Mouse (Mus musculus) heart, adult 2 months (tissue): ENCODE measurements around the gene Gm4553. TPM values are rescaled to one million over a fixed set of nuclear protein-coding genes. Genes with fewer than 3 reads are reported as not detected.
"Not testable (repeated sequence)": the region's sequence is repeated elsewhere in the genome, so short reads cannot be mapped to it uniquely, and the experiment has no call there.

ENCODE experiments used
- DNase-seq, 2 experiments: peaks; one replicate each; pipeline ENCODE4 v3.0.0; 2021
- H3K27ac ChIP-seq: fragments of 200-600 bp; 2 replicates; pipeline ENCODE4 v1.8.1; 2022
- H3K27me3 ChIP-seq: fragments of 200-500 bp; 2 replicates; pipeline ENCODE4 v1.6.1; 2012; ENCODE audit warnings: mild to moderate bottlenecking, low read length, inconsistent platforms, mixed read lengths; ENCODE audit not compliant: control insufficient read depth, insufficient read depth
- H3K36me3 ChIP-seq: fragments of 200-500 bp; 2 replicates; pipeline ENCODE4 v1.6.1; 2012; ENCODE audit warnings: low read length, inconsistent platforms; ENCODE audit not compliant: control insufficient read depth, insufficient read depth
- H3K4me1 ChIP-seq: fragments of 200-500 bp; 2 replicates; pipeline ENCODE4 v1.6.1; 2011; ENCODE audit warnings: low read length; ENCODE audit not compliant: control insufficient read depth, insufficient read depth
- H3K4me3 ChIP-seq: fragments of 200-600 bp; 2 replicates; pipeline ENCODE4 v1.8.1; 2022
- H3K79me2 ChIP-seq: fragments of 200-500 bp; replicated peaks from 2 replicates; pipeline ENCODE4 v1.6.1; 2012; ENCODE audit warnings: mild to moderate bottlenecking, inconsistent platforms, low read length, moderate library complexity, mixed read lengths; ENCODE audit not compliant: control insufficient read depth, insufficient read depth
- H3K9ac ChIP-seq: fragments of 200-500 bp; 2 replicates; pipeline ENCODE4 v1.6.1; 2012; ENCODE audit warnings: low read depth, mild to moderate bottlenecking, control low read depth, inconsistent platforms, low read length, mixed read lengths
- CTCF ChIP-seq: fragments of 200-600 bp; IDR thresholded peaks from 2 replicates; pipeline ENCODE4 v1.8.1; 2022; ENCODE audit warnings: antibody characterized with exemption, mild to moderate bottlenecking, moderate library complexity
- EP300 ChIP-seq: fragments of 200-500 bp; IDR thresholded peaks from 2 replicates; pipeline ENCODE4 v1.6.1; 2011; ENCODE audit warnings: low read depth, low read length, control low read depth; ENCODE audit not compliant: insufficient read depth
- POLR2A ChIP-seq: fragments of 200-500 bp; IDR thresholded peaks from 2 replicates; pipeline ENCODE4 v1.6.1; 2011; ENCODE audit warnings: mild to moderate bottlenecking, low read depth, low read length, control low read depth; ENCODE audit not compliant: insufficient read depth
- WGBS: fragments of 180-500 bp; shearing (Covaris S2); methylation state at CpG from one replicate; pipeline ENCODE4 v1.1.7; 2018; 5-methylcytosine and 5-hydroxymethylcytosine counted together
- intact Hi-C: fragments of 180-260 bp; cut with DNase I; formaldehyde crosslinking; loops from one replicate; pipeline ENCODE4 v1.15.1; 2025
- polyA plus RNA-seq: library from polyadenylated mRNA; depleted of rRNA; stranded (reverse); fragments of >200 nt; gene quantifications from 2 replicates; pipeline ENCODE4 v1.2.3, GENCODE M21; 2012
- total RNA-seq, 2 experiments: library from RNA; stranded (reverse); gene quantifications; 2 replicates each; pipeline ENCODE4 v1.2.3; 2021

Gm4553 gene
- total and polyA plus RNA-seq, 3 experiments = not detected

DNA sequence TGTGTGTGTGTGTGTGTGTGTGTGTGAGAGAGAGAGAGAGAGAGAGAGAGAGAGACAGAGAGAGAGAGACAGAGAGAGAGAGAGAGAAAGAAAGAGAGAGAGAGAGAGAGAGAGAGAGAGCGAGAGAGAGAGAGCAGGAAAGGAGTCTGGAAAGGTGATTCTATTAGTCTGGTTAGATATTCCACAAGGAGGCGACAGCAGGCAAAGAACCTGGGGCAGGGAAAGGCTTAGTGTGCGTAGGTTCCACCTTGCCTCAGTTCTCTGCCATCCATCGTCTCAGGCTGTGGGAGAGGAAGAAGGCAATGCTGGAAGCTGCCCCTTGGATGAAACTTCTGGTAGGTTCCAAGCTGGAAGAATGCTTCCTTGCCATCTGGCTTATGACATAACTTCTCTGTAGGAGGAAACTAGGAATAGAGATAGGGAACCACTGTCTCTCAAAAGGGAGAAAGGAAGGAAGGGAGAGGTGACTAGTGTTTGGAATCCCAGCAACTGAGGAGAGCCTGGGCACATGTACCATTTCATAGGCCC is 20.1 kb downstream of the Gm4553 start:
- no peak overlapping the region for H3K9ac ChIP-seq
- intact Hi-C loops = loop anchor here (2.0 to 10.0 kb wide), 2 partner anchors 61 to 103 kb away; no protein-coding TSS in a partner anchor
- WGBS = 49% methylated on average over 4 of the region's 4 CpGs

DNA sequence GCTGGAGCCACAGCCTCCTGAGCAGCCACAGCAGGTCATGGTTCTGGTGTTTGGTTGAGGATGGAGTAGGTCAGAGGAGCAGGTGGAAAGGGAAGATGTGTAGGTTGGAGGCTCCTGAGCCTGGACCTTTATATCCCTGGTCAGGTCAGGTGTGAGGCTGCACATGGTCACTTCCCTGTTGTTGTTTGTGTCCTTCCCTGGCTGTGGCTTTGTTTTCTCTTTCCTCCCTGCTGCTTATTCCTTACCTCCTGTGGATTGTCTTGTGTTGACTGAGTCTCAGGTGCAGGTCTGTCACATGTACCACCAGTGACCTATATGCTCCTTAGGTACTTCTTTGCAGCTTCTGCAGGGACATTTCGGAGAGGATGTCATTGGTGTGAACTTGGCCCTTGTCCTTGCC is 21.0 kb downstream of the Gm4553 start, which contains the start of gene Gm45337:
Gm45337 (minus strand) TSS at position 101 of the 400 bp plus-strand sequence.
- H3K4me3 ChIP-seq = no peak within 1 kb of the TSS
- no peak for DNase-seq
- no peak within 1 kb of the TSS for H3K9ac ChIP-seq
- 68% methylated on average over 1 of the region's 1 CpGs for WGBS
- H3K36me3 ChIP-seq = no peaks in the 10 kb centered on the region
- H3K27me3 ChIP-seq = no peaks in the 10 kb centered on the region
- TF ChIP-seq EP300 (no peak), POLR2A (no peak), CTCF (no peak)
- no peak within 1 kb of the TSS for H3K27ac ChIP-seq
- no peaks in the 10 kb centered on the region for H3K79me2 ChIP-seq
- intact Hi-C loops = loop anchor here (2.0 to 10.0 kb wide), 2 partner anchors 60 to 104 kb away; no protein-coding TSS in a partner anchor
- peaks cover 1% of the 10 kb centered on the region; the same call in 1 of the 2 replicates for H3K4me1 ChIP-seq

More for the DNA sequence above, 20.1 kb downstream of the Gm4553 start:
- TF ChIP-seq POLR2A = no peak
- no peak for TF ChIP-seq EP300
- TF ChIP-seq CTCF = no peak
- no peak for DNase-seq
- Histone ChIP-seq H3K27me3 (no peaks in the 10 kb centered on the region), H3K79me2 (no peaks in the 10 kb centered on the region), H3K4me1 (peaks cover 1% of the 10 kb centered on the region; the same call in 1 of the 2 replicates), H3K36me3 (no peaks in the 10 kb centered on the region), H3K27ac (no peak overlapping the region), H3K4me3 (no peak overlapping the region)

DNA sequence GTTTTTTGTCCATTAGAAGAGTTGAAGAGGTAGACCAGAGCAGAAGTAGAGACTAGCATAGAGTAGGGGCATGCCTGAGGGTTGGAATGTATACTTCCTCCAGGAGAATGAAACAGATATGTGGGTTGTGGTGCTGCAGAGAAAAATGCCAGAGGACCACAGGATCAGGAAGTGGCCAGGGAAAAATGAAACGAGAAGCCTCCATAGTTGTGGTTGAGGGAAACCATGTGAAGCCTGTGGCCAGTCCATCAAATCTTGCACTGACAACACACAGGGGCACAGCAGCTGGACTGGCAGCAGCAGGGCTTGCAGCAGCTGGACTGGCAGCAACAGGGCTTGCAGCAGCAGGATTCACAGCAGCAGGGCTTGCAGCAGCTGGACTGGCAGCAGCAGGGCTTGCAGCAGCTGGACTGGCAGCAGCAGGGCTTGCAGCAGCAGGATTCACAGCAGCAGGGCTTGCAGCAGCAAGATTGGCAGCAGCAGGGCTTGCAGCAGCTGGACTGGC is 22.0 kb downstream of the Gm4553 start:
- H3K27me3 ChIP-seq, DNase-seq, H3K27ac ChIP-seq, H3K9ac ChIP-seq, H3K79me2 ChIP-seq, H3K4me3 ChIP-seq, H3K36me3 ChIP-seq, H3K4me1 ChIP-seq: not testable (repeated sequence)
- 7% methylated on average over 1 of the region's 1 CpGs for WGBS
- intact Hi-C loops = loop anchor here (2.0 to 10.0 kb wide), 2 partner anchors 59 to 105 kb away; no protein-coding TSS in a partner anchor

DNA sequence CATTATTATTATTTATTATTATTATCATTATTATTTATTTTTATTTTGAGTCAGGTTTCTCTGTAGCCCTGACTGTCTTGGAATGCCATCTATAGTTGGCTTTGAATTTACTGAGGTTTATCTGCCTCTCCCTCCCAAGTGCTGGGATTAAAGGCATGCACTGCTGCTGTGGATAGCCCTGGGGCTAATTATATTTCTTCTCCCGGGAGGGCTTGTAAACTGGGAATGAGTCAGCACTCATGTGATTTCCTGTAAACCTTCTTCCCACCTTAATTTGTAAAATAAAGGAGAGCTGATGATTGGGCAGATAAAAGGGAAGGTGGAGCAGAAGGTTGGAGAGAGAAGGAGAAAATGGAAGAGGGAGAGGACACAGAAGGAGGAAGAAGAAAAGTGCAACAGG is 24.8 kb downstream of the Gm4553 start:
- Histone ChIP-seq H3K79me2 (no peaks in the 10 kb centered on the region), H3K9ac (no peak overlapping the region), H3K27ac (no peak overlapping the region), H3K4me3 (no peak overlapping the region), H3K4me1 (peaks cover 1% of the 10 kb centered on the region; the same call in 1 of the 2 replicates), H3K36me3 (no peaks in the 10 kb centered on the region), H3K27me3 (no peaks in the 10 kb centered on the region)
- intact Hi-C loops = loop anchor here (10.0 kb wide), 1 partner anchor 56 kb away; no protein-coding TSS in a partner anchor
- DNase-seq = no peak
- 2% methylated on average over 1 of the region's 1 CpGs for WGBS
- TF ChIP-seq CTCF (no peak), EP300 (no peak), POLR2A (no peak)

DNA sequence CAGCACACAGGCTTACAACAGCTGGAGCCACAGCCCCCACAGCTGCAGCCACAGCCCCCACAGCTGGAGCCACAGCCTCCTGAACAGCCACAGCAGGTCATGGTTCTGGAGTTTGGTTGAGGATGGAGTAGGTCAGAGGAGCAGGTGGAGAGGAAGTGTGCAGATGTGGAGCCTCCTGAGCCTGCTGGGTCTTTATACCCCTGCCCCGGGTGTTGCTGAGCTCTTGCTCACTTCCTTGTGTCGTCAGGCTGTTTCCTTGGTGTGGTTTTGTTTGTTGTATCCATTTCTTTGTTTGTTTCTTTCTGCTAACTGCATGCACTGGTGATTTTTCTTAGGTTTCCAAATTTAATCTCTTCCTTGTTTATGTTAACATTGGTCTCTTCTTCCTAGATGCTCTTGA is 29.6 kb downstream of the Gm4553 start, which contains the start of gene Gm39115:
Gm39115 (minus strand) TSS at position 101 of the 400 bp plus-strand sequence.
- intact Hi-C loops, H3K27ac ChIP-seq, H3K4me1 ChIP-seq, H3K36me3 ChIP-seq, H3K27me3 ChIP-seq, H3K9ac ChIP-seq, H3K4me3 ChIP-seq, H3K79me2 ChIP-seq, DNase-seq: not testable (repeated sequence)
- WGBS = 25% methylated on average over 2 of the region's 2 CpGs

DNA sequence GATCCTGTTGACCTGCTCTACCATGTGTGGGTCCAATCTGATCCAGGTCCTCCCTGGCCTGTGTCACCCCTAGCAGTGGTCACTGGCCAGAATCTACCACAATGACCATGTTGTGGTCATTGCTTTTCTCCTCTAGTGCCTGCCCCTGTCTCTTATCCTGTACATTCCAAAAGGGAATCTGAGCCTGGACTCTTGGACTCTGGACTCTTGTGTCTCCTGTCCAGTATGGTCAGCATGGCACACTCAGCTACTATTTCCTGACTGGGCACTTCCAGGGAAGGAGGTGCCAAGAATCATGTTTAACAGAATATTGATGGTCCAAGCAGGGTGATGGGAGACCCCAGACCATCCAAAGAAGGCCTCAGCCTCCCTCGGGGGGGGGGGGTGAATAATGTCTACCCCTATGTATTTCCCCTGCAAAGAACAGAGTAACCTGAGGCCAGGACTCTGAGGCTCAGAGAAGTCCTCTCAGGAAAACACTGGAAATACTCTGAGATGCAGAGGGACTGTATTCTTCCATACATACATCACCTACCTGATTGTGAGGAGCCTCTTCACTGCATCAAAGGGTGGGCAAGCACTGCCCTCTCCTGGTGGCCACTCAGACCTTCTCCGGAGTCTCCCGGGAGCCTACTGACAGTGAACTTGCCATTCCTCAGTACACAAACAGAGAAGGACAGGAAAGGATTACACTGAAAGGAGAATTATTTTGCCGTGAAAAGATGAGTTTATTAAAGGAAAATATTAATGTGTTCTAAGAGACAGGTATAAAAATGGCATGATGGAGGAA is 31.1 kb downstream of the Gm4553 start:
- H3K4me3 ChIP-seq = no peak overlapping the region

More for the DNA sequence above, 31.1 kb downstream of the Gm4553 start:
- Histone ChIP-seq H3K36me3 (no peaks in the 10 kb centered on the region), H3K79me2 (no peaks in the 10 kb centered on the region), H3K27me3 (no peaks in the 10 kb centered on the region), H3K27ac (no peak overlapping the region), H3K9ac (no peak overlapping the region), H3K4me1 (no peaks in the 10 kb centered on the region)
- DNase-seq = no peak
- TF ChIP-seq POLR2A (no peak), CTCF (peak; percentile 57)
- intact Hi-C loops = no loop called here
- WGBS = 41% methylated on average over 4 of the region's 4 CpGs
